Mouse (Mus musculus) urinary bladder, postnatal 14 days (tissue): Measurements from ENCODE around the gene Frmd4b.

Experiments
- DNase-seq: peaks from one replicate; pipeline ENCODE4 v3.0.0; 2021; ENCODE audit warnings: low spot score

The Frmd4b gene

DNA sequence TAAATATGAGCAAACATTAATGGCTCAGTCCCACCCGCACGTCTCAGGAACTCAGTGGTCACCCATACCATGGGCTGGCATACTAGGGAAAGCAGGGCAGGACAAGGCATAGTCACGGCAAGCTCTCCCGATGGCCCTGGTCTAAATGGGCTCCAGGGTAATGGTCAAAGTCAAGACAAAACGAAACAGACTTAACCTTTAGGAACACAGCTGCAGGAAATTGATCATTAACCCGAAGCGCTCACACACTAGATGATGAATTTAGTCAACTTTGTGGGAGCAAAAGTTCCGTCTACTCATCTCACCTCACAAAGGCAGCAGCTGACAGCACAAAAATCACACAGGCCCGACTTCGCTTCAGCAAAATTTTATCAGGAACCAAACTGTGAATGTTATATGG lies 97.8 kb downstream of the Frmd4b start:
- no peak for DNase-seq

DNA sequence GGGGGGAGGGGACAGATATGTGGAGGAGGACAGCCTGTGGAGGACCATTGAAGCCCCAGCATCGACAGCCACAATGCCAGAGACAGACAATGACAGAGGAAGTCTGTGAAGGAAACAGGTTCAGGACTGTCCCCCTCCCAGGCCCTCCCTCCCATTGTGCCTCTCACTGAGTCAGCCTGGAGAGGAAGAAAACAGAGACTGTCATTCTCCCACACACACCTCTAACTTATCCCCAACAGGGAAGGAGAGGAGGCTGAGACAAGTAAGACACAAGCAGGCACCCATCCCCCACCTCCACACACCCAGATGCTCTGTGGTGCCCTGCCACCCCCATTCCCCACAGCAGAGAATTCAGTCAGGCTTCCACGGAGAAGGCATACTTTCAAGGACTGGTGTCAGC lies 98.9 kb downstream of the Frmd4b start:
- no peak for DNase-seq

DNA sequence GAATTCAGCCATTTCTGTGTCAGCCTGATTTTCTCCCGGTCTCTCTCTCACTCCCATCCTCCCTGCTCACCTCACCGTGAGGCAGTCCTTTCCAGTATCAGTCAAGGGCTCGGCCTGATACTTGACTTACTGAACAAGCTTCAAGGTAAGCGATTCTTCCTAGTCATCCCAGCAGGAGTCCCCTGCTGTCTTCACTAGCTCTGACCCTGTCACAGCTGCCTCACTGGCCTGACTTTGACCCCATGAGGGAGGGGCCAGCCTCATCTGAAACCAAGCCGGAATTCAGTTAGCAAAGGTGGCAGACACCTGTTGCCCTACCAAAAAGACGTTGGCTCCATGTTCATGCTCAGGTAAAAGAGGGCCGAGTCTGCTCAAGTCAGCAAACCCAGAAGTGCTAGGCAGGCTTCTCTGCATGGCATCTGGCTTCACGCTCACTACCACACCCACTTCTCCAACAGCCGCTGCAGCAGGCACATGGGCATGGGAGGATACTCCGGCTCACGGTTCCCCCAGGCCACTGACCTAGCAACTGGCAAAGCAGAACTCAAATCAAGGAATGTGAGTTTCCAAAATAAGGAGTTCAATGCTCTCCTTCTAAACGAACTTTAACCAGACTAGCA lies 99.6 kb downstream of the Frmd4b start:
- no peak for DNase-seq

DNA sequence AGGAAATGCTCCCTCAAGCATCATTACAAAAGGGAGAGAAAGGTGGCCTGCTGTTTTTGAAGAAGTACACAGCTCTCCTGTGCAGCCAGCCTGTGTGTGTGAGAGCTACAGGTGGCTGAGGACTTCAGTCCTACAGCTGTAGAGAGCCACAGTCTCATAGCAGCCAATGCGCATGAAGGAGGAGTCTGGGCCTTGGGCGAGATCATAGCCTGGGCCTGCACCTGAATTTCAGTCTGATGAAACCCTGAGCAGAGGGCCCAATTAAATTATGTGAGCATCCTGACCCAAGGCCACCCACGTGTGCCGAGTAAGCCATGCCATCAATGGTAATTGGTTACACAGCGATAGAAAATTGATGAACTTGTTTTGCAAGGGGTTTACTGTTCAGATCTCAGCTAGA lies 100.4 kb downstream of the Frmd4b start:
- no peak for DNase-seq

DNA sequence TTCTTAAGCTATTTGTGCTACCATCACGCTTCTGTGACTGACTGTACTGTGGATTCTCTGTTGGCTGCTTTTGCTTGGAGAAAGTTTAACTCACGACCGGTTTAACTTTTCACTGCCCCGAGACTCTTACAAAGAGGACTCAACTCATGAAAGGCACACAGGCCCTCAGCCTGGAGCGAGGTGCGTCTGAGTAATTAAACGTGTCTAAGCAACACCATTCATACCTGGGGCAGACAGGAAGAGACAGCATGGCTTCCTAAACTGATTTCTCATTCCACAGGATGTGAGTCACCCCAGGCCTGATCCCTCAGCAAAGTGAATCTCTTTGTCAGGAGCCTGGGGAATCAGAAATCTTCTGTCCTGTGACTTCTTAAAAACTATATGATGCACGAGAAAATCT lies 106.6 kb downstream of the Frmd4b start:
- no peak for DNase-seq

DNA sequence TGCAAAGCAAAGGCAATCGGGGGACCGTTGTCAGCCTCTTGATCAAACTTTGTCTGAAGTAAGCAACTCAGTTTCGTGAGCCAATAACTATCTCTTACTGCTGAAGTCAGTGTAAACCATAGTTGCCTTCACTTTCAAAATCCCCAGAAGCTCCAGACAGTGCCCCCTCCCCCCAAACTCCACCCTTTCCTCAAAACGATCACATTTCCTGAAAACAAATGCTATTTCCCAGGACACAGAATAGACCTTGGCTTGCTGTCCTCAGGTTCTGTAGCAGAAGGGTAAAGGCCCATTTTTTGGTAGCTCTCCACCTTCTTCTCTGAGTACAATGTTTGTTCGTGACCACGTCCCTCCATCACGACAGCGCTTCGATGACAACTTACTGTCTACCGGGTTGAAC lies 107.9 kb downstream of the Frmd4b start:
- no peak for DNase-seq

DNA sequence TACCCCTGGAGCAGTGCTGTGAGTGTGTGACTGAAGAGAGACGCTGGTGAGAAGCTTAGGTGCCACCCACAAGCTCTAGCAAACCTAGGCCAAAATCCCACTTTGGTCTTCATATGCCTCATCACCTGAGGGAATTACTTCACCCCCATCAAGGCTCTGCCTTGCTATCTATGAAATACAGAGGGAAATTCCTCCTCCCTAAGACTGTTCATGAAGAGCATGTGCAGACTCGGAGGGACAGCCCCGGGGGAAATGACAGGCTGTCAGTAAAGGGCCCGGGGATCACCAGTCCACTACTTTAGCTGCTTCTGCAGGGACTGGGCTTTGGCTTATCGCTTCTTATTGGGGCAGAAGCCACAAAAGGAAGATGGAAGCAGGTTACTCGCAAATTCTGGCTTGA lies 108.9 kb downstream of the Frmd4b start:
- no peak for DNase-seq

DNA sequence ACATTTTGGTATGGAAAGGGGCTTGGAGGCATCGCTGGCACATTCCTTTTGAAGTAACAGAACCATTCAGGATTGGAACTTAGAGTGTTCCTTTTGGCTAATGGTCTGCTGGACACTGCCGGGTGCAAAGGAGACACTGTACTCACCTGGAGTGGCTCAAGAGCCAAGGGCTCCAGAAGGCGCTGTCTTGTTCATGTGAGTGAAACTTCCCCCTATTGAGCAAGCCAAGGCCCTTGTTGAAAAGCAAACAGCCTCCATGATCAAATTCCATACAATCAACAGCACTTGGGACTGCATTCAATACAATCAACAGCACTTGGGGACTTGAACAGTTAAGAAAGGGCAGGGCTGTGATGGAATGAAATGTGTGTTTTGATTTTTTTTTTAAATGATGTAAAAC lies 109.4 kb downstream of the Frmd4b start:
- no peak for DNase-seq

DNA sequence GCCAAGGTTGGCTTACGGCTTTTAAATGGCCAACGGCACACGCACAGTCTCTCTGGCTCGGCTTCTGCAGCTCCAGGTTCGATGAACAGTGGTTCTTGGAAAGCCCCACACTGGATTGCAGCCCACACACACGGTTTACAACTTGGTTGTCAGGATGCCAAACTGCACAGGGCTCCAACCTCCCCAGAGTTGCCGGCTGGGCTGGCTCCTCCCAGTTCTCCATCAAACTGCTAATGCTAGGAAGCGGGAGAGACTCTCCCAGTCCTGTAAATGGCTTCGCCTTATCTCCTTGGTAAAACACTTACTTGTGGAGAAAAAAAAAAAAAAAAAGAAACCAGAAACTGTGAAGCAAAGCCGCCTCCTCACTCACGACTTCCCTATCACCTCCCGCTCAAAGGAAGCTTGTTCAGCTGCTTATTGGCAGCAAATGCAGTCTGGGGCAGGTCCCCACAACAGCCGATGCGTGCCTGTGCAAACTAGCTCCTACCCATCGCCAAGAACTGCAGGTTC lies 111.1 kb downstream of the Frmd4b start:
- peak; percentile 74 for DNase-seq

DNA sequence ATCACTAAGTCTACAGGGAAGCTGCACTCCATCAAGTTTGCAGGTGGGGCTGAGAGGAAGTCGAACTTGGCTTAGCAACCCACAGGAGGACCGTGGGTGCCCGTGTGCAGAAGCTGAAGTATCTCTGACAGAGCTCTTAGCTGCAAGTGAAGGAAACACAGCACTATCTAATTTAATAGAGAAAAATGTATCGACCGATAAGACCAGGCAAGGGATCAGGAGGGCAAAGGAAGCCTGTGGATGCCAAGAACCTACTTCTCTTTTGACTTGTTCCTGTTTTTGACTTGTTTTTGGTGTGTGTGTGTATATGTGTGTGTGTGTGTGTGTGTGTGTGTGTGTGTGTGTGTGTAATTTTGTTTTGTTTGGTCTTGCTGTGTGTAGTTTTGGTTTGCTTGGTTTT lies 112.7 kb downstream of the Frmd4b start:
- no peak for DNase-seq

DNA sequence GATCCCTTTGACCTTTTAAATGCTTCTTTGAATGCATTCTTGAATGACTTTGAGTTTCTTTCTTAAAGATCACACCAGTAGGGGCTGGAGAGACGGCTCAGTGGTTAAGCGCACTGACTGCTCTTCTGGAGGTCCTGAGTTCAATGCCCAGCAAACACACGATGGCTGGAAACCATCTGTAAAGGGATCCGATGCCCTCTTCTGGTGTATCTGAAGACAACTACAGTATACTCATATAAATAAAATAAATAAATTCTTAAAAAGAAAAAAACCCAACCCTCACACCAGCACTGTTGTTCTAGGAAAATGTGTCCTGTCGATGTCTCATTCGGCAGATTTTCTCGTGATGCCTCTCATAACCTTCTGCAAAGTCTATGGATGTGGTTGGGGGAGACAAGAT lies 116.3 kb downstream of the Frmd4b start:
- no peak for DNase-seq

DNA sequence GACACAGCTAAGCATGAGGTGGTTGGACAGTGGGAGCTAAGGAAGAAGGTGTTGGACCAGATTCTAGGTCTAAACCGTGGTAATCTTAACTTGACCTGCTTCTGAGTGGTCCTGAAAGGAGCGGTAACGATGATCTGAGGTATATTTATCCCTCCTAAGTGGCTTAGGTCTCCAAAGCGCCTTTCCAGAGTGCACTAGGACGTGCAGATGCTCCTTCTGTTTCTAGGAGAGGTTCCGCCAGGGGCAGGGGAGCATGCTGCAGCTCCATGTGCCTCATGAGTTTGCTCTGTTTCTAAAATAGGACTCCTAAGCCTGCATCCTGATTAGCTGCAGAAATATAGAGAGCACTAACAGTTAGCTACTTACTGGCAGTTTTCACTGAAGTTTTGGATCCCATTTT lies 117.1 kb downstream of the Frmd4b start:
- DNase-seq: no peak

DNA sequence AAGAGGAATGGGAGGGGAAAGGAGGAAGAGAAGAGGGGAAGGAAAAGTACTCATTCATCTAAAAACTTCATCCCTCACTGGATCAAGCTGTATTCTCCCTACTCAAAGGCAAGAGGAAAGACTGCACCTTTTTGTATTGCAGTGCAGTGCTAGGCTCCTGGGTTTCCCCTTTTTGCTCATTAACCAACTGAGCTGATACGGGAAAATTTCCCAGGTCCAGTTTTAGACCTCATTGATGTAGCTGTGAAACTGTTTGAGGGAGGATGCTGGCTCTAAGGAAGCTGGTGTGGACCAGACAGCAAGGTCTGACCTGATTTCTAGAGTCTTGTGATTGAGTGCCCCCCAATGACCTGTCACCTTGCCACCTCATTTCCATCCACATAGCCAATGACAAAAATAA lies 121.3 kb downstream of the Frmd4b start:
- DNase-seq: no peak

DNA sequence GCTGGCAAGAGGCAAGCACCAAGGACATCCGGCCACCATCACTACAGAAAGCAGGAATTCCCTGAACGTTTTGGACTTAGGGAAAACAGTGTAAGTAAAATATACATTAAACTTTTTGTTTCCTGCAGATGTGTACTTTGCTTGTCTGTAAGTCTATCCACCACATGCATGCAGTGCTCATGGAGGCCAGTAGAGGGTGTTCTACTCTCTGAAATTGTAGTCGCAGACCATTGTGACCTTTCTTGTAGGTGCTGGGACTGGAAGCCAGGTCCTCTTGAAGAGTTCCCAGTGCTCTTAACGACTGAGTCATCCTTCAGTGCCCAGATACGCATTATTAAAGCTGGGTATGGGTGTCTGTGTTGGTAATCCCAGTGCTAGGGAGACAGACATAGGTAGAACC lies 126.3 kb downstream of the Frmd4b start:
- DNase-seq: no peak

DNA sequence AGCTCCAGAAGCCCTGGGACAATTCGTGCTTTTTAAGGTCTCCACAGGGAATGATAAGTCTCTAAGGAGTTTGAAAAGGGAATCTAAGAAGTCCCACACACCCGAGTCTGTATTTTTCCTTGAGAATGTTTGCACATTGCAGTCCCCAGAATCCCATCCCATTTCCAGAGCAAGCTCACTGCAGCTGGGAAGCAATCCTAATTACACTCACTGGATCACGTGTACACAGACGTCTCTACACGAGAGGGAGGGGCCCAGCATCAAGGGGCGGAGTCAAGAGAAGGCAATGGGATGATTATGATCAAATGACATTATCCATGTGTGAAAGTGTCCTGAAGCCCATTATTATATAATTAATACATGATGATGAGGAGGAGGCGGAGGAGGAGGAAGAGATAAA lies 128.5 kb downstream of the Frmd4b start:
- DNase-seq: no peak

DNA sequence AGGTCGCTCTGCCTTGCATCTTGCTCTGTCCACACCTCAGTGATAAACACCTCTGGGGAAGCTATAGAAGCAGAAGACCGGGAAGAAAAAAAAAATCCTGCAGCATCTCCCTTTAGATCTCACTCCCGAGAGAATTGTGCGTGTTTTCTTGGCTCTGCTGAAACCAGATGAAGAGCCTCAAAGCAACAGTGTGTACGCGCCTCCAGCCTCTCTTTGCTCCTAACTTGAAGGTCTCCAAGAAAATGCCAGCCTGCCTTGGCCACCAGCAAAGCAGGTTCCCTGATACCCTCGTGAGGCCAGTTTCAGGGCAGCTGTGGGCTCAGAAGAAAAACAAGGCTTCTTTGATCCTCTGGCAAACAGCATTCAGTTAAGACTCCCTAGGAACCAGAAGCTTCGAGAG lies 129.1 kb downstream of the Frmd4b start:
- DNase-seq: no peak

DNA sequence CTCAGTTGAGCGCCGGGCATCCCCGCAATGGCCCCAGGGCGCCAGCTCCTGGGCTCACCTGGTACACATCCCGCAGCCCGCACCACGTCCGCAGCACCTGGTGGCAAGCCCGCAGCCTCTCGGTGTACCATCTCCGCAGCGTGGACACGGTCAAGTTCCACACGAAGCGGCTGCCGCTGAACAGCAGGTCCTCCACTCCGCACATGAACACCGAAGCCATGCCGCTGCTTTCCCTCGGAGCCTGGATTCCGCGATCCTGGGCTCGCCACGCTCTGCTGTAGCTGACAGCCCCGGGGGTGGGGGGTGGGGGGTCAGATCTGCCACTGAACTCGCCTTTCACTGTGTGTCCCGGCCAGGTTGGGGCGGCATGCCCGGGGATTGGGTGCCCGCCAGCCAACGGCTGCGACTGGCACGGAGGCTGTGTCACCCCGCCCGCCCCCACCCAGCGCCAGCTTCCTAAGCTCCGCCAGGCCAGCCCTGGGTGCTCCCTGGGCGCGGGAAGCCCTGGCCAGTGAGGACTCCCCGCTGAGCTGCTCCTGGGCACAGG lies 129.7 kb downstream of the Frmd4b start:
- peak; percentile 61 for DNase-seq

DNA sequence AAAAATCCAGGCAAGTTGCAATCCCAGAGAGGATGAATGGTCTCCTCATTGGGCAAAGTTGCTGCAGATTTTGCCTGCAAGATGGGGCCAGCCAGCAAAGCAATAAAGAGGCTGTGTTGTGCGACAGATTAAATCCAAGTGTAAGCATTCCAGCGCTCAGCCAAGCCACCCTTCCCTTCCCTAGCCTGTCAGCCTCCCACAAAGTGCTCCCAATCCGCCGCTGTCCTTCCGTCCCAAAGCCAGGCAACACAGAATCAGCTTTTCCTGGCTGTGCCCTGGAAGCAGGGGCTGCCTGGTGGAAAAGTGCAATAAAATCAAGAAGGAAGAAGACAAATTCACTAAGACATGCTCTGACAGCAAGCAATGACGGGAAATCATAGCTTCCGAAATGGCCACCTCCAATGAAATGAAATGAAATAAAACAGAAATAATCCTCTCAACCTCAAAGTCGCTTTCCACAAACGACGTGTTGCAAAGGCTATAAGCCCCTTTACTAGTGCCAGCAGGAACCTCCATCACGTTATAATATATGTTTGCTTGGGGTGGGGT lies 130.5 kb downstream of the Frmd4b start:
- DNase-seq: no peak

DNA sequence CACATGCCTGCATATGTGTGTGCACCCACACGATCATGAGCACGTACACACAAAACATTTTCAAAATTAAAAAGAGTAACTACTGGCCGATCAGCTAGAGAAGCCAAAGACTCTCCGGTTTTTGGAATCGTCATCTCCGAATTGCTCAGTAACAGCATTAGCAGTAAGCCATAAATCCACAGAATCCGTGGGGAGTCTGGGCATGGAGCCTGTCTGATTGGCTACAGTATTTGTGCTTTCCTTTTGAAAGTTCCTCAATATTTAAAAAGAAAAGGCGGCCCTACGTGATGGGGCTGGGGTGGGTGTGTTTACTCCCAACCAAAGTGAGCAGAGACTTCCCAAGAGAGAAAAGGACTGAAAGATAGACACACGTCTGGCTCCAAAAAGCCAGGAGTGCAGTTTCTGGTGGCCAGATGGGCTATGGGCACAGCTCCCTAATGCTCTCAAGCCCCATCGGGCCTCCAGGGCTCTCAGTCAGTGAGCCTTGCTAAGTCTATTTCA lies 131.4 kb downstream of the Frmd4b start:
- DNase-seq: no peak

DNA sequence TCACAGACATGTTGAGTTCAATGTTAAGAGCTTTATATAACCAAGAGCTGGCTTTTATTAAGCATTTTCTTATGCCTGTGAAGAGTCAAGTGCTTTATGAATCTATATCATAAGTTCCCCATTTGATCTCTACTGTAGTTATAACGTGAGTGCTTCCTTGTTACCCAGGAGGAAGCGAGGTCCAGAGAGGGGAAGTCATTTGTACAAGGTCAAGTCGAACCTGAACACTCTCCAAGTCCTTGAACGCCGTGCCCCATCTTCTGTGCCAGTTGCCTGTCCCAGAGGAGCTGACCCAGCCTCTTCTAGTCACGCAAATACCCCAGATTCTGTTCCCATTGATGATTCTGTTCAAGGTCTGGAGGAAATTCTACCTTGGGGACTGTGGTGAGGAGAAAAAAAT lies 135.4 kb downstream of the Frmd4b start:
- DNase-seq: no peak

DNA sequence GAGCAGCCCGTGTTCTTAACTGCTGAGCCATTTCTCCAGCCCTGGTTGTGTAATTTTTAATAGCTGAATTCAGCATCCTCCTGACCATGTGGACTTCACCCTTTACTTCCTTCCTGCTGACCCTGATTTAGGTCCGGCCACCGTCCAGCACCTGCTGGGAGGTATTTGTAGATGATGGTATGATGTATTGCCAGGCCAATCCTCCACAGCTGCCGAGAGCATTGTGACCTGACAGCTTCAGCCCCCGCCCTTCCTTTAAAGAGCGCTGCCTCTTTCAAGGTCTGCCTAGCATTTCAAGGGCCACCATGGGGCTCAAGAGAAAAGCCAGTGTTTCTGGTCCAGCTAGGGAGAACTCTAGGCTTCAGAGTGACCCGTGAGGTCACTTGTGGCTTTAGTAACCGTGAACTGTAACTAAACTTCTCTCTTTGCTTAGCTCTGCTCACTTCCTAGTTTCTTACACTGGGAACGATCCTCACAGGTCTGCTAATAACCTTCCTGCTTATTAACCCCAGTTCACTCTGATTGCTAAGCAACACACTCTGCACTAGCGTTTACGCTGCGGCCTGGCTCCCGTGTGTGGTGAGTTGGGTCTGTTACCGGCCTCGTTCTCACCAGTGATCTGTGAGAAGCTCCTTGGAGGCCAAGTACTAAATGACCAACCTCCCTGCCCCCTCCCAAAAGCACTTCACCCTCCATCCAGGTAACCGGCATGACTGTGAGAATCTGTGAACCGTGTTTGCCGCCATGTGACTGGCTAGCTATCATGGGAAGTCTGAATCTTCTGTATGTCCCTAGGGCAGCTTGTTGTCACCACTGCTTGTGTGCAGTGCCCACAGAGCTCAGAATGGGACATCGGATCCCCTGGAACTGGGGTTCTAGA lies 138.1 kb downstream of the Frmd4b start:
- DNase-seq: no peak

DNA sequence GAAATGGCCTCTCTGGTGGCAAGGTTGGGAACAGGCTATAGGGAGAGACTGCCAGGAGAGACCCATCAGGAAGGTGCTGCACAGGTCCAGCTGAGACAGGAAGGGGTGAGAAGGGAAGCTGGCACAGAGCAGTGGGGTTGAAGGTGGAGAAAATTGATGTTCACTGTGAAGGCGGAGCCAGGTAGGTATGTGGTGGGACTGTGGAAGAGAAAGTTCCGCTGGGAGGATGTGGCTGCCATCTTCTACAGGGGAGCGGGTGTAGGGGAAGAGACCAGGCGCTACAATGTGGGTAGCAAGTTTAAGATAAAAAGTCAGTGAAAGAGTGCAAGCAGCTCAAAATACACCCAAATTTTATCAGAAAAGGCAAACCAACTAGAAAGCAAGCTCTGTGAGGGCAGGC lies 143.7 kb downstream of the Frmd4b start:
- DNase-seq: no peak
